Mouse (Mus musculus): ENCODE measurements around the gene Slc15a1. TPM values are rescaled to one million over a fixed set of nuclear protein-coding genes. Genes with fewer than 3 reads are reported as not detected.

Gene Slc15a1
- polyA plus RNA-seq (2014; fragmentation: Illumina TruSeq; extraction: RNeasy Lipid Tissue Mini Kit (QIAGEN cat#74804); ENCODE audit: low read depth, low replicate concordance): not detected

DNA sequence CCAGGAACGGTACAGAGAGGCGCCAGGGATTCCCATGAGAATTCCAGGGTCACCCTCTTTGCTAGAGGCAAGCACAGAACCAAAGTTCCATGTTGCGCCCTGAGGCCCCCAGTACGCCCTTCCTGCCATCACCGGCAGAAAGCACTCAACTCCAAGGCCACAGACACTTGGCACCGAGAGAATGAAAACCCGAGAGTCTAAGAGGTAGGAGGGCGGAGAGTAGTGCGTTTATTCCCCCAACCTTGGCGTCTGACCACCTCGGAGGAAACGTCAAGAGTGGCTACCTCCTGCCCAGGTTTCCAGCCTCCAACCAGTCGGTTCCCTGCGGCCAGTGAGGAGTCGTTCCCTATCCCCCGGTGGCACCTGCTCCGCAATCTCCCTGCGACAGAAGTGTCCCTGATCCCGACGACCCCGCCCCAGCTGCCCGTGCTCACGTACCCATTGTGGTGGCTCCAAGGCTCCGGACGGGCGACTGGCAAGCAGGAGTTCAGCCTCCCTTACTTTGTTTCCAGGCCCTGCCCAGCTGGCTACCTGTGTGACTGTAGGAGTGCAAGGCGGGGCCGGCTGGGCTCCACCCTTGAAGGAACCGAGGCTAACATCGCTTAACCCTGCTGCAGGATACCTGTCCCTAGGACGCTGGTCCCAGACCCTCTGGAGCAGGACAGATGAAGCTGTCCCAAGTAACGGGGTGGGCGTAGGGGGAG, at the start of gene Slc15a1:
TSS of gene Slc15a1 (minus strand) at position 472 of the 704 bp plus-strand sequence.

Other genes starting within 250 kb of the Slc15a1 start
- 52.3 TPM for gene Stk24, start 125.2 kb downstream of the Slc15a1 start, polyA plus RNA-seq (2014; fragmentation: Illumina TruSeq; extraction: RNeasy Lipid Tissue Mini Kit (QIAGEN cat#74804); ENCODE audit: low read depth, low replicate concordance)